Mouse (Mus musculus): ENCODE measurements around the gene P2rx1.

The P2rx1 gene

GRCm38 (mm10) chr11:72987807-72988206 lies 11.1 kb upstream of the P2rx1 start:
- no peak for DNase-seq (ENCODE audit: low spot score)

- no peak for DNase-seq (ENCODE audit: low spot score)
Measured at GRCm38 (mm10) chr11:72989044-72989443, 9.9 kb upstream of the P2rx1 start.

DNA sequence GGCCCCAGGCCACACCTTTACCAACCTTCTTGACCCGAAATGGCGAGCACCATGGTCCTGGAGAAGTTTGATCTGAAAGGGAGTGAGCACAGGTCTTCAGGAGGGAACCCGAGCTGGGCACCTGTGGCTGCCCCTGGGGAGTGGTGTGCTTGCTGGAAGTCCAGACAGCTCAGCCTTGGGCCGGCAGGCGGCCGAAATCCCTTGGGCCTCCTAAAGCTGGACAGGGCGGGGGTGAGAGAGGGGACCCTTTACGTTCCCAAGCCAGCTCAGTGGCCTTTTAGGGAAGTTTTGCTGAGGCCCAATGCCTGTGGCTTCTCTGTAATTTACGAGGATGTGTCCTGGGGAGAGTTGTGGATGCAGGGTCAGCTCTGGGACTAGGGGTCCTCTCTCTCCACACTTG lies 8.2 kb upstream of the P2rx1 start:
- no peak for DNase-seq (ENCODE audit: low spot score)

DNA sequence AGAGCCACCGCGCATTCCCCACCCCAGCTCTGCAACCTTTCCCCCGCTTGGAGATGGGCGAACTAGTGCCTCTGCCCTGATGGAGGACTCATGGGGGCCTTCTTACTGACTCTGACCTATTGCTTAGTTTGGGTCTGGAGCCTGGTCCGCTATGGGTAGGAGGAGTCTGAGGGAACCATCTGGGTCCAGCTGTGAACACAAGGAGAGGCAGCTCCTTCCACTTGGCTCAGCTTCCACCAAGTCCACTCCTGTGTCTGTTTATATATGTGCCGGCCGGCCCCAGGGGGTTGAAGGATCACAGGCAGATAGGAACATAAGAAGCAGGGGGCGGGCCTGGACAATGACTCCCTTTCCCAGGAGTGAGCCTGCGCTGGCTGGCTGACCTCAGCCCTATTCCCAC lies 6.9 kb upstream of the P2rx1 start:
- no peak for DNase-seq (ENCODE audit: low spot score)

DNA sequence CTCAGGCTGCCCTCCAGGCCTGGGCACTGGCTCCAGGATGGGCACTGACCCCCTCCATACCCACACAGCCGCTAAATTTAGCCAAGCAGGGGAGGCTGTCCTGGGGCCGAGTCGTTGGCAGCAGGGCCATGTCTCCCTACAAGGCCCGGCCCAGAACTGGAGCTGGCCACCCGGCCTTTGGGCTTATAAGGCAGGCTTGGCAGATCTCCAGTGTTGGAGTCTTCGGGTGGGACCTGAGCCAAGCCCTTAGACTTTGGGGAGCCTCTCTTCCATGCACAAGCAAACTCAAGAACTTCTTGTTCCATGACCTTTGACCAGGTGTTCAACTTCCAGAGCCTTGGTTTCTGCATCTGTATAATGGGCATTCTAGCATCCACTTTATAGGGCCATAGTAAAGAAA lies 2.6 kb upstream of the P2rx1 start:
- no peak for DNase-seq (ENCODE audit: low spot score)

DNA sequence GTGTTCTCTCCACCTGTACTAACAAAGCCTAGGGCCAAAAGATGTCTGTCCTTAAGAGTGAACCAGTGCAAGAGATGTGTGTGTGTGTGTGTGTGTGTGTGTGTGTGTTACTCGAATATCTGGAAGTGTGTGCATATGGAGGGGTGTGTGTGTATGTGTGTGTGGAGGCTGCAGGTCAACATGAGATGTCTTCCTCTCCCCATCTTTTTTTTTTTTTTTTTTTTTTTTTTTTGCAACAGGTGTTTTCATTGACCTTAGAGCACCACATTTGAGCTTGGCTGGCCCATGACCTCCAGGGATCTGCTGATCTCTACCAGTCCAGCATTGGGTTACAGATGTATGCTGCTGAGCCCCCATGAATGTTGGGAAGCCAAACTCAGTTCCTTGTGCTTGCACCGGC lies 2.1 kb upstream of the P2rx1 start:
- no peak for DNase-seq (ENCODE audit: low spot score)

GRCm38 (mm10) chr11:72997529-72998326 lies 1.2 kb upstream of the P2rx1 start:
- DNase-seq (ENCODE audit: low spot score), result peak; percentile 26

DNA sequence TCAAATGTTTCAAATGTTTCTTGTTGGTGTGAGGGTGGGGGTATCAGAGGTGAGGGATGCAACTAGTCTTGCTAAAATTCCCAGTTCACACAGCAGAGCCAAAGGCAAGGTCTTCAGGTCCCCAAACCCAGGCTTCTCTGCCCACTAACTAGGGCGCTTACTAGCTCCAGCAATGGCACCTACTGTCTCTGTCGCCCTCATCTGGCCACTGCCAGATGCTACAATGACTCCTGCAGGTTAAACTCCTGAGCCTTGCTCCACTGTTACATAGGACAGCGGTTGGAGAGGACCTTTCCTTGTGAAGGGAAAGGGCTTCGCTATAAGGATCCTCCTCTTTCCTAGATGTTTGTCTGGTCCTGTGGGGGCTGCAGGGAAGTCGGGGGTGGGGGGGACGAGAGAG lies 2.1 kb downstream of the P2rx1 start:
- peak; percentile 84 for DNase-seq (ENCODE audit: low spot score)

DNA sequence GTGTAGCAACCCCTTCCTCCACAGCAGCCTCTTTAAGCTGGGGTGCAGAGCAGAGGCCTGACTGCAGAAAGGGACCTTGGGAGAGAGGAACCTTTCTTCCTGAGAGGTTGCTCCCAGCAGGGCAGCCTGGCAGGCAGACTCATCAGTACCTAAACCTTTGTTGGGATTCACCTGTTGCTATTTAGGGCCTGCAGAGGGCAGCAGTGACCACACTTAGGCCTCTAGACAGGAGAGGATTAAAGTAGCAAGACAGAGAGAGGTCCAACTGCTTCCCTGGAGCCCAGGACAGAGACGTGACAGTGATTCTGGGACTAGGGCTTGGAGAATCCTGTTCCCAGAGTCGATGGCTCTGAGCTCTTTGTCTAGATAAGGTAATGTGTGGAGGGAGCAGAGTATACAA lies 7.5 kb downstream of the P2rx1 start:
- peak; percentile 88 for DNase-seq (ENCODE audit: low spot score)

- no peak for DNase-seq (ENCODE audit: low spot score)
Measured at GRCm38 (mm10) chr11:73007113-73007512, 8.2 kb downstream of the P2rx1 start.

GRCm38 (mm10) chr11:73007698-73008481 lies 9.0 kb downstream of the P2rx1 start:
- DNase-seq (ENCODE audit: low spot score), result peak; percentile 73

DNA sequence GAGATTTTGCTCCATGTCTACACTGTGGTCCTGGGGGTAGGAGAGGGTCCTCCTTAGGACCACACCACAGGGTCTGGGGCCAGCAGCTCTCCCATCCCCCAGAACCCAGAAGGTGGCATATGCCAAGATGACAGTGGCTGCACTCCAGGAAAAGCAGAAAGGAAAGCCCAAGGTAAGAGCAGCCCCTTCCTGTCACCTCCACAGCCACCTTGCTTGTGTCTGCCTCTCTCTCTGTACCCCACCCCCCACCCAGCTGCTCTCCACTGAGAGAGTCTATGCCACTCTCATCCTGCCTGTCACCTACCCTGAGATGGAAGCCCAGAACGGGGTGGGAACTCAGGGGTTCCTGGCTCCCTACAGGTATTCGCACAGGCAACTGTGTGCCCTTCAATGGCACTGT lies 9.9 kb downstream of the P2rx1 start:
- DNase-seq (ENCODE audit: low spot score), result no peak

GRCm38 (mm10) chr11:73009531-73010274 lies 10.8 kb downstream of the P2rx1 start:
- DNase-seq (ENCODE audit: low spot score), result no peak

- DNase-seq (ENCODE audit: low spot score), result no peak
Measured at GRCm38 (mm10) chr11:73013981-73014380, 15.1 kb downstream of the P2rx1 start.

GRCm38 (mm10) chr11:73014831-73015344 lies 16.0 kb downstream of the P2rx1 start:
- DNase-seq (ENCODE audit: low spot score), result no peak

GRCm38 (mm10) chr11:73015391-73016102 lies 16.6 kb downstream of the P2rx1 start:
- DNase-seq (ENCODE audit: low spot score), result no peak

DNA sequence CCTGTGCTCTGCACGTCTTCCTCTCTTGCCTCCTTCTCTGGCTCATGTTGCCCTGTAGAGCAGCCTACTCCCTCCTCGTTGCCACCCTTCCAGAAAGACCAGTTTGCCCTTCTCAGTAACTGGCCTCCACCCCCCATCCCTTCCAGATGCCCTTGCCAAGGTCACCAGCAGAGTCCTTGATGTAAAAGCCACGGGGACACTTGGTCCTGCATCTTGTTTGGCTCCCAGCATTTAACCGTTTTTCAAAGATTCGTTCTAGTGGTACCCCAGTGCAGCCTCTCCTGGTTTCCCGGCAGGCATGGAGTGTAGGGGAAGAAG lies 17.2 kb downstream of the P2rx1 start:
- no peak for DNase-seq (ENCODE audit: low spot score)

DNA sequence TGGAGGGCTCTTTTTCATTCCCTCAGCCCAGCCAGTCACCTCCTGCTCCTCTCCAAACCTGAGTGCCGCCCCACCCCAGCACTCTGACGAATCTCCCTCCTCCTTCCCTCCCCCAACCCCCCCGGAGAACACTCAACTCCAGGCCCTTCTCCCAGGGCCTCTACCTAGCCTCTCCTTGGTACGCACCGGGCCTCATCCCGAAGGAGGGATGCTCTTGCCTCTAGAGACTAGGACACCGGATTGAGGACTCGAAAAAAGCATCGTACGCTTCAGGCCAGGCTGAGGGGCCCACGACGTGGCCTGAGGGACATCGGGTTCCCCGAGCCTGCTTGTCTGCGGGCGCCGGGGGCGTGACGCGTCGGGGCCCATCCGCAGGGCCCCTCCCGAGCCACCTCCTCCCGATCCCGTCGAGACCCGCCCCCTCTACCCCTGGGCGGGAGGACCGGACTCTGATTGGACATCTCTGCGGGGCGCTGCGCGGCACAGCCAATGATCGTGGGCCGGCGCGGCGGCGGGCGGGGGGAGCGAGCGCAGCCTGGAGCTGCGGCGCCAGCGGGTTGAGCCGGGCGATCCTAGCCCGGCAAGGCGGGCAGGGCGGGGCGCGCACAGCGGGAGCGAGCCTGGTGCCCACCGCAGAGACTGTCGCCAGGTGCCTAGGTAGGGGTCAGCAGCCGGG lies 19.7 kb downstream of the P2rx1 start, which contains the start of gene Camkk1:
Gene Camkk1, plus strand, starts transcription at position 538 of the 676 bp plus-strand sequence.
- DNase-seq (ENCODE audit: low spot score), result peak; percentile 93

DNA sequence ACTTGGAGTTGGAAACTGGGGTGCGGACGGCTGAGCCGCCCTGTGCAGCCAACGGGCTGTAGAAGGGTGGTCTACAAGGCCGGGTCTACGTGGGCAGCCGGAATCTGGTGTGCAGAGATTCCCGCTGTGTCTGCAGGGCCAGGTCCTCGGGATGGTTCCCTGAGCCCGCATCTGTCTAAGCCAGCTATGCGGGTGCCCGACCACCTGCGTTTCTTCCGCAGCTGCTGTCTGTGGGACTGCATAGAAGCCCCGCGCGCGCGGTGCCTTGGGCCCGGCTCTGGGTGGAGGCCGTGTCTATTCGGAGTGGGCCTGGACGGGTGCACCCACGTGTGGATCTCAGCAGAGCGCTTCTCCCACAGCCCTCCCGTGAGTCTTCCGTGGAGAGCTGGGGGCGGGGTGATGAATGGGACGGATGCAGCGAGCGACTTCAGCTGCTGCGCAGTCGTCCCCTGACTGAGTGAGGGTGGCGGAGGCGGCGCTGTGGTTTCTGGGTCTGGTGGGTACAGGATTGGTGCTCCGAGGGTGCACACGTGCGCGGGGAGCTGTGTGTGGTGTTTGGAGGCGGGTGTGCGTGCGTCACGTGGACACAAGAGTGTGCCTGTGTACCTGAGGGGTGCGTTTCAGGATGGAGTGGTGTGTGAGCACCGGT lies 20.4 kb downstream of the P2rx1 start:
- peak; percentile 37 for DNase-seq (ENCODE audit: low spot score)

- DNase-seq (ENCODE audit: low spot score), result no peak
Measured at GRCm38 (mm10) chr11:73020953-73021800, 22.3 kb downstream of the P2rx1 start.

All from embryo, embryonic 10.5 days (tissue).